Mouse (Mus musculus): ENCODE measurements around the gene Clmn.
"Not testable (repeated sequence)": the region's sequence is repeated elsewhere in the genome, so short reads cannot be mapped to it uniquely, and the experiment has no call there.

Gene Clmn

DNA sequence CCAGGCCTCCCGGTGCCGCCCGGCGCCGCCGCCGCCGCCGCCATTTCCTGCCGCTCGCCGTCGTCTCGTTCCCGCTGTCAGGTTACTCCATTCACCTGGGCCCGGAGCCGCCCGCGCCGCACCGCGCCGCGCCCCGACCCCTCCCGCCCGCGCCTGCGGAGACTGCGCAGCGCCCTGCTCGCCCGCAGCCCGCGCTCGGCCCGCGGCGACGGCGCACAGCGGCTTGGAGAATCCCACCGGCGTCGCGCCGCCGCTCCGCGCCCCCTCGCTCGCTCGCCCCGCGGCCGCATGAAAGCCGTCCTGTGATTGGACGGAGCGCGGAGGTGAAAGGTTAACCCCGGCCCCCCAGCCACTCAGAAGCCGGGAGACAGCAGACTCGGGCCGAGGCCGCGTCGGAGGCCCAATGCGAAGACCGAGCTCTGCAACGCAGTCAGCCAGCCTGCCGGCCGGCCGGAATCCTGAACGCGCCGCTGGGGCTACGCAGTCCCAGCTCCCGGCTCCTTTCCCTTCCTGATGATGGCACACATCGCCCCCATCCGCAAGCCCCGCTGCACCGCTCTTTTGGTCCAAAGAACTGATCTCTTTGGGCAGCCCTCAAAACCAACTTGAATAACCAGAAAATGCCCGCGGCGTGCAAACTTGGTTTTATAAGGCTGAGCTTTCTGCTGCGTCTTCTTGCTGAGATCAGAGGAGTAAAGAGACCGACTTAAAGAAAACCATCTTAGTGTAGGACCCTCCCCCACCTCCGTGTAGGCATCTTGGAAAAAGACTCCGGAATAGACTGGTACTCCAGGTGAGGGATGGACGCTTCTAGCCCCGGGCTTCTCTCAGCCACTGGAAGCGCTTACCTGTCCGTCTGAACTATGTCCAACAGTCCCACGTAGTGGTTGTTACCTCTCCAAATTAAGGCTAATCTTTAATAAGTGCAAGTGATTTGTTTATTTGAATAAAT is 112.8 kb downstream of the Clmn start, which contains the start of gene Dicer1:
Gene Dicer1, minus strand, starts transcription at position 139 of the 952 bp plus-strand sequence.
- DNase-seq (ENCODE audit: low spot score) = peak; percentile 98

DNA sequence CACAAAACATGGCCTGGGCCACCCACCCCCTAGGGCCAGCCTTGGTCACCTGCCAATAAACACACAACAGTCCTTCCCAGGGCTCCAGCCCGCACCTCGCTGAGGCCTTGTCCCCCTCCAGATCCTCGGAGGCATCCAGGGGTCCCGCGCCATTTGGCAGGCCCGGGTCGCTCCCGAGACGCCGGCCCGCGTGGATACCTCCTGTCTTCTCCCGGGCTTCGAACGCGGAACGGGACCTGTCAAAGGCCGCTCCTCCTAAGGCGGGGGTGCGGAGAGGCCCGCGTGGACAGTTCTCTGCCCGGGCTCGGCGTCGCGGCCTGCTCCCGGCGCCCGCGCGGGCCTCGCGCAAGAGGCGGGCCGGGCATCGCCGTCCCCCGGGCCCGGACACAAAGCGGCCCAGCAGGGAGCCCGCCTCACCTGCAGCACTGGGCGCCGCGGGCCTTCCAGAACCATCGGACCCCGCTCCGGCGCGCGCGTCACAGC is 113.5 kb downstream of the Clmn start:
- peak; percentile 37 for DNase-seq (ENCODE audit: low spot score)

DNA sequence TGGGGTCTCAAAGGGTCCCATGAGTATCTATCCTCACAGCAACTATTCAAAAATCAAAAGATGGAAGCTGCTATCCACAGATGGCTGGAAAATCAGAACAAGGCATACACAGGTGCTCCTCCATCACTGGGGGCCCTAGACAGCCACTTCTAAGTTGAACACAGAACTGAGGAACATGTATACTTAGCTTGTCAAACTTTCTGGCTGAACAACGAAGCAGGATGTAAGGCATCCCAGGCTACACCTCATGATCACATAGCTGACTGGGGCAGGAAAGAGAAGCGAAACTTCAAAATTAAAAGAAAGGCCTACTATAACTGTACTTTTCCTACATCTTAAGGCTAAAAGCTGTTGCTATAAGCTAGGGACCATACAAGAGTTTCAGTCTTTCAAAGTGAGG is 115.9 kb downstream of the Clmn start:
- DNase-seq (ENCODE audit: low spot score) = no peak

DNA sequence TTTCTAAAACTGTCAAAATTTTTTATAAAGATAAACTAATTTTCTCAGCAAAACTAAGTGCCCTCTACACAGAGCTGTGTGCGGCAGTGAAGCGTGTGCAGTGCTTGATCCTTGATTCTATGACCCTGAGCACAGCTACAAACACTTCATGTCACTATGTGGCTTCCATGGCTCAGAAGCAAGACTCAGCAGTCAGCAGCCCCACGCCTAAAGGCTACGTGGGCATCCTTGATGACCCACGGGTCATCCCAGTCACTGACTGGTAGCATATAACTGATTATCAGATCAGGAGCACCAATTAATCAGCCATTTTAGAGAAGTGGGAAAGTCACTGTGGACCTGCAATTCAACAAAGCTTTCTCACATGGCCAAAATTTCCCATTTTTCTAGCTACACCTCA is 117.6 kb downstream of the Clmn start:
- DNase-seq (ENCODE audit: low spot score) = no peak

DNA sequence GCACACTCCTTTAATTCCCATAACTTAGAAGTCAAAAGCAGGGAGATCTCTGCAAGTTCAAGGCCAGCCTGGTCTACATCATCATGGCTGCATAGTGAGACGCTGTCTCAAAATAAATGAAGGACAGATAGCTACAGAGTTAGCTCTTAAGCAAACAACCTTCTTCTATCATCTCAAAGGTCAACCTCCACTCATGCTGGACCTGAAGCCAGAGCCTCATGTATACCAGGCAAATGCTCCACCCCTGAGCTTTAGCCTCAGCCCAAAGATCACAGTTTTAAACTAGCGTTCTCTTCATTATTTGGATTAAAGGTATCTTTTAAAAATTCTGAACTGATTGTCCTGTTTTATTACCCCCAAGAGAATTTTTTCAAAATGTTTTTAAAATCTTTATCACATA is 118.3 kb downstream of the Clmn start:
- DNase-seq (ENCODE audit: low spot score) = no peak

DNA sequence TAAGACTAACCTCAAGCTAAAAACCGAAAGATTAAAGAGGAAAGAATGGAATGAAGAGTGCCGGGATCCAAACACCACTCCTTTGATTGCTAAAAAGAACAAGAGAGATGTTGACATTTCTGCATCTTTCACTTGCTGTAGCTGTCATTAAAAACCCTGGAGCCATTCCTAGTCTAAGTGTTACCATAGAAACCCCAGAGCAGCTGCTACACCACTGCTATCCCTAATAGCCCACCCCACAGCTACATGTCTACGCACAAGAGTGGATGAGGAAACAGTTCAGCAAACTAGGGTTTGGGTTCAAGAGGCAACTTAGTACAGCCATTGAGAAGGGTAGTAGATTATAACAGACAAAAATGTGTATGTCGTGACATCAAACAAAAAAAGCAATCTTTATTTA is 121.2 kb downstream of the Clmn start:
- DNase-seq (ENCODE audit: low spot score) = peak; percentile 41

DNA sequence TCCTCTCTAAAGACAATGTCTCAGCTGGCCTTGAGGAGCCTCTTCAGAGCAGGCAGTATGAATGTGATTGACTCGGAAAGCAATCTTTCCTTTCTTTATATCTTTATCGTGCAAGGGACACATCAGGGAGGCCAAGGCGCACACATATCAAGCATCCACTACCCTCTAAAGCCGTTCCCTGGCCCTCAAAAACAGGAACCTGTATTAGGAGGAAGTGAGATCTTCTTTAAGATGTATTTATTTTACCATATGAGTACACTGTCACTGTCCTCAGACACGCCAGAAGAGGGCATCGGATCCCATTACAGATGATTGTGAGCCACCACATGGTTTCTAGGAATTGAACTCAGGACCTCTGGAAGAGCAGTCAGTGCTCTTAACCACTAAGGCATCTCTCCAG is 122.6 kb downstream of the Clmn start:
- no peak for DNase-seq (ENCODE audit: low spot score)

DNA sequence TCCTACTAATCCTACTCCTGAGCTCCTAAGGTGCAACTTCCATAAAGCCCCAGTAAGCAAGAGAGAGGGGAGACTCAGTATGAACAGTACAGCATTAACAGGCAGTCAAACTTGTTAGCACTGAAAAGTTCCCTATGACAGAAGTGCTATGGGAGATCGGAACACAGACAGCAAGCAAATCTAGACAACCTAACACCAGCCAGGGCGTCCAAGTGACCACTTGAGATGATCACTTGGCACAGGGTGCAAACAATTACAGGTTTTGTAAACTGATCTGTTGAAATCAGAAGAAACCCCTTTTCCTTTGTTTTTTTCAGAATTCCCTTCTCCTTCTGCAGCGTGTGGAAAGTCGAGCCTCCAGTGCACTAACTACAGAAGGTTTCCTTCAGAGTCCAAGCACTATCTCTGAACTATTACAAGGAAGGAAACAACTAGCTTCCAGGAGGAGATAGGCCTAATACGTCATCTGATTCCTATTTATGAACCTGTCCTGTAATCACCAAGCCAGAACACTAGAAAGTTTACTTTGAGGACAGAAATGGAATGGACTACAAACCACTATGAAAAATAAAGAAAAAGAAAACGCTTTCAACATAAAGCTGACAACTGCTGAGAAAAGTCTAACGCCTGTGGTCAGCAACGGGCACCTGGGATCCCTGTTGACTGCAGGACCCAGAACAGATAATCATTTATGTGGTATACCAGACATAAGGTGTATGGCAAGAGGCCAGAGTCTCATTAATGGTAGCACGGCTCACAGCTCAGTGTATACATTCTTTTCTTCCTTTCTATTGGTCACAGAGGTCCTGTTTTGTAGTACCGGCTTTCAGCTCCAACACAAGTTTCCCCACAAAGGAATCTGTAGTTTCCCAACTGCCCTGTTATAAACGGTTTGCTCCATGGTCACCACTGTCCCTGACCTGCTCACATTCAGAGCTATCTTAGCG is 123.8 kb downstream of the Clmn start:
- DNase-seq (ENCODE audit: low spot score) = no peak

DNA sequence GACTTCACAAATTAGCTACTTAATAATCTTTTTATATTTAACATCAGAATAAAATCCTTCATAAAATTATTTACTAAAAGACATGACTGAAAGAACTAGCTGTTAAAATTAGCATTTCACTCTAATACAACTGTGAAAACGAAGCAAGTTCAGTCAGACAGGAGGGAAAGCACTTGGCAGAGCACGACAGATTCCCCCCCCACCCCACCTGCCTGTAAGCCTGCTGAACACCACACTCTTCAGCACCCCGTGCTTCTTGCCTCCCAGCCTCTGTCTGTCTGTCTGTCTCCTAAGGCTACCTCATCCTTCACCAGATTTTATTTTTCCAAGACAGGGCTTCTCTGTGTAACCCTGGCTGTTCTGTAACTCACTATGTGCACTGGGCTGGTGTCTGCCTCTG is 125.9 kb downstream of the Clmn start:
- DNase-seq (ENCODE audit: low spot score) = no peak

DNA sequence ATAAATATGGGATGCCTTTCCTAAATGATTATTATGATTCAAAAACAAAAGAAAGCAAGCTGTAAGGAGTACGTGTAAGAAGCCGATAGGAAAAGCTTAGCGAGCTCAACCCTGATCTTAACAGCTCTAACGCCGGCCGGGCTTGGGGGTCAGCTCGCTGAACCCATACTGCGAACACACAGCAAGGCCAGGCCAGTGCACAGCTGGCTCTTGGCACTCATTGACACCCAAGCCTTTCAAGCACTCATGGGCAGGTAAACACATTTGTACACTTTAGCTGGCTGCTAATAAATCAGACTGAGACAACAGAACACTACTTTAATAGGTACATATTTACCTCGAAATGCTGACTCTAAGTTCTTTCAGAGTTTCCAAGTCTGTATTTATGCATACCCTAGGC is 126.4 kb downstream of the Clmn start:
- no peak for DNase-seq (ENCODE audit: low spot score)

DNA sequence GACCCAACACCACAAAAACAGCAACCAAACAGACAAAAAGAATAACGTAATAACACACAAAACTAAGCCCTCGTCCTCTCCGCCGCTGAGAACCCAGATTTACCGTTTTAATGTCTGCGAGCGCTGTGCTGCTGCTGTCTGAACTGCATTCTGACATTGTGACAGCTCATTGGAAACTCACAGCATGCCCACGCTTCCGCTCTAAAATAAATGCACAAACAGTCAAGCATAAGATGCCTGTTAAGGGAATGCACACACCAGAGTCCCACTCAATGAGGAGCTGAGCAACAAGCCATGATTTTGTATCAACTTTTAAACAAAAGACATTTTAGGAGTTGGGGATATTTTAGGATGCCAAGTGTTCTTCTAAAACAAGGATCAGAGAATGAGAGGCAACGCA is 127.2 kb downstream of the Clmn start:
- DNase-seq (ENCODE audit: low spot score) = peak; percentile 32

DNA sequence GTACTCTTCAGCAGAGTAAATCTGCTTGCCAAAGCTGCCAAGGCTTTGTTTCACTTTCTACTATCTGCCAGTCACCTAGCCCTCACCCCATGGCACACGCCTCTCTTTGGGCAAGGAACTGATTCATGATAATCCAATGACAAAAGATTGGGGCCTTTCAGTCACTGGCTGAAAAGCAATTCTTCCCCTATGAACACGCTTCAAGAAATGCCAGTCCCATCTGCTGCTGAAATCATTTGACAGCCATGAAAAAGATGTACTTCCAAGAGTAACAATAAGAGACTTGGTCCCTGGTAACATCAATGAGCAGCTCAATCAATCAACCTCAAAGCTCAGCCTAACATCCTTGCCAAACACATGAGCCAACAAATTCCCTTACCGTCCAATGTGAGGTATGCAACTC is 128.9 kb downstream of the Clmn start:
- no peak for DNase-seq (ENCODE audit: low spot score)

DNA sequence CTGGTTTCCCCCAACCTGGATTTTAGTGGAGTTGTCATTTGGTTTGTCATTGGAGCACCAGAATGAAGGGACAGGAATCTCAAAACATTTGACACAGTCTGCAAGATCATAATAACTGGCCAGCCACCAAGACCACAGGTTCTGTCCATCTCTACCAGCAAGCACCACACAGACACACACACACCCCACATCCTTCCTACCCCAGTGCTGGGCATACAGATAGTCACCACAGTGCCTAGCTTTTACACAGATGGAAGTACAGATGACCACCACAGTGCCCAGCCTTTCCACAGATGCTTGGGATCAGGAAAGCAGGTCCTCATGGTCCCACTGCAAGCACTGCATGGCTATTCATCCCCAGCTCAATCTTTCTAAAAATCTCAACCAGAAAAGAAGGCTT is 131.7 kb downstream of the Clmn start:
- no peak for DNase-seq (ENCODE audit: low spot score)

DNA sequence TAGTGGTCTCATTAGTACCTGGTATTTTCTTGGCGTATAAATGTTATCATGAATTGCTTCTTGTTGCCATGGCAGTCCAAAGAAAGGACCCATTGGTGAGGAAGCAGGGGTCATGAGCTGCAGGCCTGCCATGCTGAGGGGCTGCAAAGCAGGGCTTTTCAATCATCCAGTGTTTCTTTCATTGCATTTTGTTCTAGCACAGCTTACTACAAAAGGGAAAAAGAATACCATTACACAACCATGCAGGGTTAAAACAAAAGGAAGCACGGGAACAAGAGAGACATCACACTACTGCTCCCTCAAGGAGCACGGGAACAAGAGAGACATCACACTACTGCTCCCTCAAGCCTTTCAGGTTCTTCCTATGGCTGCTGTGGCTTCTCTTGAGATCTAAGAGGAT is 133.1 kb downstream of the Clmn start:
- DNase-seq (ENCODE audit: low spot score) = no peak

DNA sequence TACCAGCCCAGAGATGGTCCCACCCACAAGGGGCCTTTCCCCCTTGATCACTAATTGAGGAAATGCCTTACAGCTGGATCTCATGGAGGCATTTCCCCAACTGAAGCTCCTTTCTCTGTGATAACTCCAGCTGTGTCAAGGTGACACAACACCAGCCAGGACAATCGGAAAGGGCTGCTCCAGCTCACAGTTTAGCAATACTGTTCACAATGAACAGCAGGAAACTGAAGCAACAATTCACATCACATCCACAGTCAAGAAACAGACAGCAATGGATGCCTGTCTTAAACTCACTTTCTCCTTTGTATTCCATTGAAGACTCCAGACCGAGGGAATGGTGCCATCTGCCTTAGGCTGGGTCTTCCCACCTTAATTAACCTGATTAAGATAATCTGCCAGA is 138.4 kb downstream of the Clmn start:
- not testable (repeated sequence) for DNase-seq (ENCODE audit: low spot score)

DNA sequence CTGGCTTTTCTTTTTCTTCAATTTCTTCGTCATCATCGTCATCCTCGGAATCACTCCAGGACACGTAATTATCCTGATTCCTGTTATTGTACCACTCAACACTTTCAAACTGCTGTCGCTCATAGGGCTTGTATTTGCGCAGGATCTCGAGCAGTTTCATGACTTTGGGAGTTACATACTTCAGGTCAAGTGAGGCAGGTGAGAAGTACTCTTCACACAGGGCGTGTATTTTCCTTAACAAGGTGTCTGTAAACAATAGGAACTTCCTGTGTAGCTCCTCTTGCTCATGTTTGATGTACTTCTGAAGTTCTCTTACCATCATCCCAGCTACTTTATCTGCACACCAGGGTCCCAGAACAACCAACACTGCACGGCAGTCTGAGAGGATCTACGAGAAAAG is 142.8 kb downstream of the Clmn start:
- no peak for DNase-seq (ENCODE audit: low spot score)

DNA sequence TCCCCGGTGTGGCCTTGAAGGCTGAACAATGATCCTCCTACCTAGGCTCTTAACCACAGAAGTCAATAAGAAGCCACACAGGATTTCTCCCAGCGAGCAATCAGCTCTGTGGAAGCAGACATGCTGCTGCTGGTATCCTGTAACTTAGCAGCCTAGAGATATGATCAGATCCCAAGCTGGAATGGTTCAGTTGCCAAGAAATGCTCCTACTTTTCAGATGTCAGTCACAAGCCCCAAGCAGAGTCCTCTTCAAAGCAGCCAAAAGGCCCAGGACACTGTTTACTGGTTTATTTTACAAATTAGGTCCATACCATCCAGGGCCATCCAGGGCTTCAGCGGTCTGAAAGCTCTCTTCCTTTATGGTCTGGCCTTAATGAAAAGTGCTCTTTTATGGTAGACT is 143.9 kb downstream of the Clmn start:
- DNase-seq (ENCODE audit: low spot score) = peak; percentile 26

DNA sequence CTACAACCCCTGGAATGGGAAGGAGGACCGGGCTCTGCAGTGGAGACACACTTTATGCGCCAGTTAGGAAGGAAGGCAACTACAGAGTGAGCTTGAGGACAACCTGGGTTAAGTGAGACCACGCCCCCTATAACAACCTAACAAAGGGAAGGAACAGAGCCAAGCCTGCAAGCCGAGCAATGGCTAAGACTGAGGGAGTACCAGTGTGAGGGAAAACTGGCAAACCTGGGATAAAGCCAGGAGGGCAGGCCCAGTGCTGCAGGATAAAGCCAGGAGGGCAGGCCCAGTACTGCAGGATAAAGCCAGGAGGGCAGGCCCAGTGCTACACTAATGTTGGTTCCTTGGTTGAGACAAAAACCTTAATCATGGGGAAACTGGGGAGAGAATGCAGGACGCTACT is 145.9 kb downstream of the Clmn start:
- DNase-seq (ENCODE audit: low spot score) = no peak

DNA sequence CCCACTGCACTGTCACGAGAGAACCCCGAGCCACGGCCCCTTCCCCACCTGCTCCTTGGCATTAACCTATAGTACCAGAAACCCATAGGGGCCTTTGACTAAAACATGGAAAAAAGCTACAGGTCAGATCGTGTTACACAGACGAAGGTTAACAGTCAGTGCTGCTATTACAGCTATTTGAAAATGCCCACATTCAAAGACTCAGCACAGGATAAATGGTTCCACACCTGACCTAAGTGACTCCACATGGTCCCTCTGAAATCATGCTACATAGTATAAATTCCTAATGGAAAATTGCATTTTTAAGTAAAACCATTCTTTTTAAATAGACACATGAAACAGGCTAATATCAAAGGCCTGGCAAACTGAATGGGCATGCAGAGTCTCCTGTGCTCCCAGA is 148.5 kb downstream of the Clmn start:
- no peak for DNase-seq (ENCODE audit: low spot score)

DNA sequence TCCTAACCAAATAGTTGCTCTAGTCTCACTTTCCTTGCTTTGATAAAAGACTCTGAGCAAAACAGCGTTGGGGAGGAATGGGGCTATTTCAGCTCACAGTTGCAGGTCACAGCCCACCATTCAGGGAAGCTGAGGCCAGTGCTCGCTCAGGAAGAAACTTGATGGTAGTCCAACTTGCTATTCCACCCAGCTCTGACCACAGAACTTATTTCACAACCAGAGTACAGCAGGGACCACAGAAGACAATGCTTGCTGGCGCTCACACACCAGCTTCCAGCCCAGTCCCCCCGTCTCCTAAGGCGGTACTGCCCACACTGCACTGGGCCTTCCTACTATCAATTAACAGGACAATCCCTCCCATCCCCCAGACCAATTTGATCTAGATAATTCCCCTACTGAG is 149.4 kb downstream of the Clmn start:
- no peak for DNase-seq (ENCODE audit: low spot score)

Measured in layer of hippocampus, adult 11-12 months (tissue).